Mouse (Mus musculus): ENCODE measurements around the gene Gm17093. TPM values are rescaled to one million over a fixed set of nuclear protein-coding genes. Genes with fewer than 3 reads are reported as not detected.
"Not testable (repeated sequence)": the region's sequence is repeated elsewhere in the genome, so short reads cannot be mapped to it uniquely, and the experiment has no call there.

Gene Gm17093
- polyA plus RNA-seq (2017; shearing (Covaris generic)), result not detected

GRCm38 (mm10) chr14:44517976-44518375 is at the start of gene Gm17093:
Gm17093 (plus strand) TSS chr14:44518276.
- ATAC-seq, result not testable (repeated sequence)

DNA sequence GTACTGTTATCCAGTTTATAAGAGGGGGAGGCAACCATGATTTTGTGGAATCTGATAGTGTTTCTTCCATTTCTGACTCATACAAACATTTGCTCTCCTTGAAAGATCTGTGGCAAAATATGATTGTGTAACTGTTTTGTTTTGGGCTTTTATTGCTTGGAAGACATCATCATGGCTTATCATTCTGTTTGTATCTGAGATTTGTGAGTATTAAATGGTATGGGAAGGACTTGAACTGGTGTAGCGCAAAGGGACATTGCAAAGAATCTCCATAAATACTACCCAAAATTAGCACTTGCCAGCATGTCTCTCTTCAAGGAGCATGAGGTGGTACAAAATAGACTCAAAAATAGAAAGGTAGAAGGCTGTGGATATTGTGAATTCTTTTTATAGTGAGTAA is 25.9 kb upstream of the Gm17093 start, which contains the start of gene BC061237:
Gene BC061237 (plus strand): TSS at position 301 of the 400 bp plus-strand sequence.
- not testable (repeated sequence) for ATAC-seq

DNA sequence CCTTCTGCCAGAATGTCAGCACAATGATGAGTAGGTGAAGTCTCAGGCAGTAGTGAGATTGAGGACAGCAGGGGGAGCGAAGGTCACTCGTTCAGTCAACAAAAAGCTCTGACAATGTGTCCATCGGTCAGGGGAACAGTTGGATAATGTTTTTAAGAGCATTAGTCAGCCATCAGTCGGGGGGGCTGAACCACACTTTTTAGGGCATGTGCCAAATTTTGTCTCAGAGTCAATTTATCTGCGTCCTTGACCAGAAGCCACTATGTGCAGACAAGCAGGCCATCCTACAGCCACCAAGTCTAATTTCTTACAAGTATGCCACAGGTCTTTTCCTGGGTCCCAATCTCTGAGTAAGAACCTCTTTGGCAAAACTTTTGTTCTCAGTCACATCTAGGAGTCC is 29.9 kb downstream of the Gm17093 start:
- not testable (repeated sequence) for ATAC-seq

Other genes with a start within 250 kb of the Gm17093 start
- gene Gm8220, start 232.7 kb upstream of the Gm17093 start, polyA plus RNA-seq (2017; shearing (Covaris generic)), result not detected
- not detected for gene Gm5930, start 179.7 kb upstream of the Gm17093 start, polyA plus RNA-seq (2017; shearing (Covaris generic))
- not detected for gene Gm8229, start 152.9 kb upstream of the Gm17093 start, polyA plus RNA-seq (2017; shearing (Covaris generic))
- not detected for gene Gm3371, start 107.6 kb upstream of the Gm17093 start, polyA plus RNA-seq (2017; shearing (Covaris generic))
- not detected for gene Gm8232, start 84.6 kb upstream of the Gm17093 start, polyA plus RNA-seq (2017; shearing (Covaris generic))
- not detected for gene BC061237, start 25.8 kb upstream of the Gm17093 start, polyA plus RNA-seq (2017; shearing (Covaris generic))
- gene Gm8247, start 64.9 kb downstream of the Gm17093 start, polyA plus RNA-seq (2017; shearing (Covaris generic)), result not detected
- gene Gm5624, start 109.7 kb downstream of the Gm17093 start, polyA plus RNA-seq (2017; shearing (Covaris generic)), result not detected
- not detected for gene Gm8257, start 188.2 kb downstream of the Gm17093 start, polyA plus RNA-seq (2017; shearing (Covaris generic))
- not detected for gene Gm8267, start 232.1 kb downstream of the Gm17093 start, polyA plus RNA-seq (2017; shearing (Covaris generic))